Mouse (Mus musculus) kidney, postnatal 36 days (tissue): ENCODE measurements around the gene Psmg4.

ENCODE experiments used
- DNase-seq, 2 experiments: peaks; one replicate each; pipeline ENCODE4 v3.0.0; 2021 to 2022; ENCODE audit warnings: mixed read lengths in 2 of 2

The Psmg4 gene

GRCm38 (mm10) chr13:34162491-34163303, at the start of gene Psmg4:
Gene Psmg4 (plus strand): TSS chr13:34162964.
- peak; percentile 94 to 97 for DNase-seq

DNA sequence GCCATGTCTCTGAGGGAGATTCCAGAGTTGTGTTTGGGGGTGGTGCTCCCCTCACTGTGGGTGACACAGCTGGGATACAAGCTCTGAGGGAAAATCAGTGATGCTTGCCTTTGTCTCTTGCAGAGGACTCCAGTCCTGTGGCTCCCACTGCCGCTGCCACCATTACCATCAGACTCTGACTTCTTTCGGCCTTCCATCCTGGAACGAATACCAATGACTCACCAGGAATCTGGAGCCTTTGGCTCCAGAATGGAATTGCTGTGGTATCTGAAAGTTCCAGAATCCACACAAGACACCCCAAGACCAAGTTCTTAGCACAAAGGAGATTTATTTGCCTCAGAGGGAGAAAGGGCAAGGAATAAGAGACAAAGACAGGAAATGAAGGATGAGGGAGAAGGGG, 49.7 kb upstream of the Psmg4 start:
- DNase-seq: no peak

DNA sequence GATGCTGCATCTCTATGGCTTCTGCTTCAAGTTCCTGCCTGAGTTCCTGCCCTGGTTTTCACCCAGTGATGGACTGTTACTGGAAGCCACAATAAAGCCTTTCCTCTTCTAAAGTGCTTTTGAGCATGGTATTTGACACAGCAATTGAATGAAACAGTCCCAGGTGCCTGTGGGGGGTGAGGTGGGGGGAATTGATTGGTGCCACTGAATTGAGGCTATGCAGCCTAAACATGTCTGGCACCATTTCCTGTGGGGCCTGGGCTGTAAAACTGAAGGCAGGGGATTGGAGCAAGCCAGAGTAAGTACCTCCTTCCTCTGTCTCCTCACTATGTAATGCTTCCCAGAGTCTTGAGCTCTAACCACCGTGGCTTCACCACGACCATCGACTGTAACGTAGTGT, 48.1 kb upstream of the Psmg4 start:
- no peak for DNase-seq

- DNase-seq: no peak
Observed at GRCm38 (mm10) chr13:34116508-34116907, 46.3 kb upstream of the Psmg4 start.

DNA sequence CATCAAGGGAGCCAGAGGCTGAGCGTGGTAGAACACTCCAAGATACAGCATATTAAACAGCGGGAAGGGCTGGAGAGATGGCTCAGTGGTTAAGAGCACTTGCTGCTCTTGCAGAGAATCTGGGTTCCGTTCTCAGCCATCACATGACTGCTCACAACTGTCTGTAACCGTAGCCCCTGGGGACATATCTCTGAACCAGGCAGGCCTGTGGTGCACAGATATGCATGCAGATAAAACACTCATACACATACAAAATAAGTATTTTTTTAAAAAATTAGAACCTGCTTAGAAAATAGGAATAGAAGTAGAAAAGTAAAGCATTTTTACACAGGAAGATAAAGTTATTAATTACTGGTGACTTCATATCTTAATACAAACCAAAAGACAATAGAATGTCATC, 43.9 kb upstream of the Psmg4 start:
- DNase-seq: no peak

DNA sequence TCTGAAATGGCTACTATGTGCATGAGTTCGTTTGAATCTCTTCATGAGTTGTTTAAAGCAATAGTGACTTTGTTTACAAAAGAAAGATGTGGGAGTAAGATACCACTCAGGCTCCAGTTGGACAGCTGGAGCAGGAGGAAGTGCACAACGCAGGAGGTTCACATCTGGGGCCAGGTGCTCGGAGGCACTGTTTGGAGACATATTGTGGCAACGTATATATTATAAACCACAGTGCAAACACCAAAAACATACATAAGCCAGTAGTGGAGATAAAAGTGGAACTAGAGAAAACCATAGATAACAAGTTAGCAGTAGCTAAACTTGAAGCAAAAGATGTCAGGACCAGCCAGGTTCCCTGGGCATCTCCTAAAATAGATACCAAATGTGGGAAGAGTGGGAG, 43.4 kb upstream of the Psmg4 start:
- DNase-seq: no peak

DNA sequence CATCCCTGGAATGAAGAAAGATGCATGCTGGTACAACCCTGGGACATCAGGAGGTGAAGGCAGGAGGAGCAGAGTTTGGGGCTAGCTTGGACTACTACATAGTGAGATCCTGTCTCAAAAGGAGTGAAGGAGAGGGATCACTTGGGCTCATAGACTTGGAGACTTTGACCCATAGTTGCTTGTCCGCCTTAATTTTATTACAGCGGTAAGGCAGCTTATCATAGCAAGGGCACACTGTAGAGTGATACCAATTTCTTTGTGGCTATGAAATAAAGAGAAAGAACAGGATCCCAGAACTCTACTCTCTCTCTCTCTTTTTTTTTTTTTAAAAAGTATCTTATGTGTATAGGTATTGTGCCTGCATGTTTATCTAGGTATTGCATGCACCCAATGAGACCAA, 42.2 kb upstream of the Psmg4 start:
- DNase-seq: no peak

- peak; percentile 67 to 73 for DNase-seq
Observed at GRCm38 (mm10) chr13:34125711-34126110, 37.1 kb upstream of the Psmg4 start.

- DNase-seq: peak; percentile 49 to 62
Observed at GRCm38 (mm10) chr13:34128276-34129114, 34.3 kb upstream of the Psmg4 start.

DNA sequence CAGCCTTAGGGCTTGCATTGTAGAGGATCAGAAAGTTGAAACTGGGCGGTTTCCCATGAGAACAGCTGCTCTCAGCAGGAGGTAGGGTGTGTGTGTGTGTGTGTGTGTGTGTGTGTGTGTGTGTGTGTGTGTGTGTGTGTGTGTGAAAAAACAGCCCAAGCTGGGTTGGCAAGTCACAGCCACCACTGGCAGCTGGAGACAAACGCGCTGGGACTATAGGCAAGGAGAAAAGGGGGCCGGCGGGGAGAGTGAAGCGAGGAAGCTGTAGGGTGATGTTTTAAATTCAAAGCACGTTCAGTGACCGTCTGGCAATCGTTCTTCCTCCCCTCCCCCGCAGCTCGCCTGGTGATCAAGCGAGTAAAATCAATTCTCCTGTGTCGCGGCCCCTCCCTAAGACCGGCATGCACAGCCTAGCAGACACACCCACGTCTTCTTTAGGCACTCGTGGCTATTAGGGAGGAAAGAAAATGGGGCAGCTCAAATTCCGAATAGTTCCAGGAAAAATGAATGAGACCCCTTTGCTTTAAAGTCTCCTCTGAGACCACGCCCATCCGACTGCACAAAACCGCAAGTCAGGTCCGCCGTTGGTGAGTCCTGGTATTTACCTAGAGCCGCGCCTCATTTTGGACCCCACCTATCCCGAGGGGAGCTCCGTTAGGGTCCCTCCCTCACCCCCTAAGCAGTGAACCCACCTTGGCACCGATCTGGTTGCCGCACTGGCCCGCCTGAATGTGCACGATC, 33.1 kb upstream of the Psmg4 start:
- peak; percentile 68 to 74 for DNase-seq

DNA sequence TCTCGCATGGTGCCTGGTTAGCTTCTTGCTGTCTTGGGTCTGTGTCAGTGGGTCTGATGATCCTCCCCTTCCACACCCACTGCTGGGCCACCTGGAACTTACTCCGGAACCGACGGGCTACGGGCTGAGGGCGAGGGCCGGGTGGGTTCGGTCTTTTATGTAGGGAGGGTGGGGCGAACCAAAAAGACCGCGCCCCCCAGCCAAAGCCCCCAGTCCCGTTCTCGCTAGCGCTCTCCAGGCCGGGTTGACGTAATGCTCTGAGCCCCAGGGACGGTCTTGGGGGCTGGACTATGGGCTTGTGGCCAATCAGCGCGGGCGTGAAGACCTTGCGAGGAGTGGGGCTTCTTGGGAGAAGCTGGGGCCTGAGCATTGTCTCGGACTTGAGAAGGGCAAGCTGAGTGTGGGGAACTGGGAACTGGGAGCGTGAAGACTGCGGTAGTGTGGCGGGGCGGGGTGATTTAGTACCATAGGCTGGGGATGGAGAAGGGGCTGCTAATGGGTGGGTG, 32.5 kb upstream of the Psmg4 start, which contains the start of gene Tubb2b:
Tubb2b (minus strand) TSS at position 241 of the 506 bp plus-strand sequence.
- peak in 1 of 2 experiments; percentile 61 for DNase-seq

DNA sequence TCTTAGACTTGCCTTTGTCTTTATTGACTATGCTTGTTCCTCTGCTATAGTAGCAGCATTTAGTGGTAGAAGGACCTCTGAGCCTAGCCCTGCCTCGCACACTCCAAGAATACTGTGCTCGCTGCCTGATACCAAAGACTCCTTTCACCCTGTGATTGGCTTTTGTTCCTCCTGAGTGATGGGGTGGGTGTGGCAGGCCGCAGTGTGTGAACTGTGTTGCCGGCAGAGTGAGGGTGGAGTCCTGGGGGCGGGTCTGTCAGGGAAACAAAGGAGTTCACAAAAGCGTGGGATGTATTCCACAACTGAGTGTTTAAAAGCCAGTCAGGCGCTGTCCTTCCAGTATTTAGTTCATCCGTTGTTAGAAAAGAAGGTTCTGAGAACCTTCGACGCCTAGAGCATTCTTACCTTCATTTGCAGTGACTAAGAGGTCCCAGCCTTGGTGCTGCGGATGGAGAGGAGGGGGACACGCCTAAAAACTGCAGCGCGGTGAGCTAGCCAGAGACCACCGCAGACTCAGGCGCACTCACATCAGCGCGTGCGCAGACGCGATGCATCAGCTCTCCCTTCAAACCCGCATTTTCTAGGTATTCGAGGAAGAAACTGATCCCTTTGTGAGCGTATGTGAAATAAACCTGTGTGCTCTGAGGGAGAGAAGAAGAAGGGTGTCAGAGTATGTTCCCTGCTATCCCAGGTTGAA, 31.6 kb upstream of the Psmg4 start:
- peak in 1 of 2 experiments; percentile 25 for DNase-seq

DNA sequence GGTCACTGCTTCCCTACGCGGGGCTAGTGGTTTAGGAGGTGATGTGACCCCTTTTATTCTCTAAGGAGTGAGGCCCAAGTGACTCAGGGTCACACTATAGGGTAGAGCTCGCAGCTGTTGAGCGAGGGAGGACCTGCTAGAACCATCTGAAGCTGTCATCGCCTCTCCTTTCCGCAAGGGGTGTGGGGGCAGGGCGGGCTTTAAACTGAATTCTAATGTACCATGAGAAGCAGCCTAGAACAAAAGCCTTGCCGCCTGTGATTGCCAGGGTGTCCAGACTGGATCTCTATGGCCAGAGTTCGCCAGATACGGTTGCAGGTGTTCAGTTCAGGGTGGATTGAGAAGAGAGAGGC, 31.1 kb upstream of the Psmg4 start:
- DNase-seq: peak in 1 of 2 experiments; percentile 45

DNA sequence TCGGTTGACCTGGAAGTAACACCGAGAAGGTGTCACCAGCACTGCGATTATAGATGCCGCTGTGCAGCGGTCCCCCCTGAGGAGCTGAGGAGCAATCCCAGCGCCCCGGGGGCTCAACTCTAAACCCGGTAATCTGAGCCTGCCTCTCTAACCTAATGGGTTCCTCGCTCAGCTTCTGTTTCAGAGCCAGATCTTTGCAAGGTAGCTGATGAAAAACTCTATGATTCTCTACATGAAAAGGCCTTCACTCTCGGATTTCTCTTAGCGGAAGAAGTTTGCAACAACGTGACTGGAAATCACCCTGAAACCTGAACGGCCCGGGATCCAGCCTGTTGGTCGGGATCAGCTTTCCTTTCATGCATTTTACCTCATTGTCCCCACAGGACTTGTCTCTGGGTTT, 30.5 kb upstream of the Psmg4 start:
- DNase-seq: peak in 1 of 2 experiments; percentile 16

GRCm38 (mm10) chr13:34132875-34133274, 29.9 kb upstream of the Psmg4 start:
- no peak for DNase-seq

DNA sequence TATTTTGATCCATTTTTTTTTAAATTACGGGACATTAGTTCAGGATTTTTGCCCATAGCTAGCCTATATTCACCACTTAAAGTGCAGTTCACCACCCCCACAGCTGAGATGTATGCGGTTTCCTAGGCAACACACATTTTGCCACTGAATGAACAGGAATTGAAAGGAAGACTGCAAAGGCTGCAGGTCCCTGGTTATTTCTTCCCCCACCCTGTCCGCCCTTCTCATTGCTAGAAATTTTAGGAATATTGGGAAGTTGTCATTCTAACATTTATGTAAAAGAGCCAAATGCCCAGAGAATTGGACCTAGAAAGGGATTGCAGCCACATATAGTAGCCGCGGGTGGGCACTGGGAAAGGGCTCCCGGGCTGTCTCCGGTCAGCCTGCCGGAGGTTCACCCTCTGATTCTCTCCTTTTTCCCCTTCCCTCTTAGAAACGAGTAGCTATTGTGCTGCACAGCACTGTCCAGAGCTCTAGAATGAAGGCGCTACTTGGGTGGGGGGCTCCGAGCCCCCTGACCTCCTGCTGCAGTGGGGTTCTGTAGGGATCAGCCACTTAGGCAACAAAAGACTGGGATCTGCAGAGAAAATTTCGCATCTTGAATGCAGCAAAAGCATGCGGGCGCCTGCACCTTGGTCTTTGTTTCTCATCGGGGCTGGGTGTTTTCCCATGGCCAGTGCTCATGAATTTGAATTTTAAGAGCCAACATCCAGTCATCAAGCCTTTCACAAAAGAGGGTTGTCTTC, 29.3 kb upstream of the Psmg4 start:
- DNase-seq: no peak

GRCm38 (mm10) chr13:34134276-34134675, 28.5 kb upstream of the Psmg4 start:
- no peak for DNase-seq

DNA sequence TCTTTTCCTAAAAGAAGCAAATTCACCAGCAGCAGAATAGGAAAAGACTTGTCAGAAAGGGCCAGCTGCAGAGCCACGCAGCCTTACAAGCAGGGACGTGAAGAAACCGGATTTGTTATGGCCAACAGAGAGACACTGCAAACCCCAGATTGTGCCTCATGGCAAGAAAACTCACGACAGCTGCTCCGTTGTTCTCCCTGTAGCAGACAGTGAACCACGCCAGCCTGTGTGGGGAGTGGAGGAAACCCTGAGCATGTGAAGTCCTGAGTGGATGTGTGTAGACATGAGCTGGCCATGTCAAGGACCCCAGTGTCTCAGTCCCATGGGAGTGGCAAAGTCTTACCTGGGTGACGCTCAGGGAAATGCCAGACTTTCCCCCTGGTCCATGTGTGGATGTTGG, 26.2 kb upstream of the Psmg4 start:
- no peak for DNase-seq

DNA sequence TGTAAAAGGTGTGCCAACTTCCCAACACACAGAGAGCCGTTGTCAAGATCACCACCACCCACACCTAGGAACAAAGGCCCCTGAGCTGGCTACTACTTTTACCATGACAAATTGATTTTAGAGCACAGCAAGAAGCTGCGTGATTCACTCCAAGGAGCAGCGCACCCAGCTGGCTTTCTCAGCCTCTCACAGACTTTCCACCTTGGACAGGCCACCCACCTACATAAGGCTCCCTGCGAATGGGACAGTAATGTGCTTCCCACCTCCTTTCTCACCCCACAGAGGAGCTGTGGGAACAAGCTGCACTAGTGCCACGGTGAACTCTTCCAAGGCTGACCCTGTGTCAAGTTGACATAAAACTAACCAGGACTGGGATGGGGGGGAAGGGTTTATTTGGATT, 19.4 kb upstream of the Psmg4 start:
- no peak for DNase-seq

- DNase-seq: no peak
Observed at GRCm38 (mm10) chr13:34146916-34147315, 15.8 kb upstream of the Psmg4 start.

DNA sequence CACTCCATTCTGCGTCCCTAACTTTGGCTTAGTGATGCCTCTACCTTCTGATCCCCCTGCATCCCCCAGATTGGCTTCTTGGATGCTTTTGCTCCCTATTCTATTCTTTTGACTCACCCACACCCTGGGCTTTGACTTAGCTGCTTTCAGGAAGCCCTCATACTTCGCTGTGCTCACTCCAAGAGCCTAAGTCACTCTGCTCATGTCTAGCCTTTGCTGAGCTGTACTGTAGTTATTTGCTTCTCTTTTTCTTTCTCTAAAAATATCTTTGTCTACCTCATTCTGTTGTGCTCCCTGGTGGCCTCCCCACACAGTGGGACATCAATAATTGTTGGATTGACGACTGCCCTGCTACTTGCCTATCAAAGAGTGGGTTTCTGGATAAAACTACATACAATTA, 14.6 kb upstream of the Psmg4 start:
- DNase-seq: no peak
